Mouse (Mus musculus) gastrocnemius, adult 18-20 months (tissue): ENCODE data around the gene Tgfbr3. TPM values are rescaled to one million over a fixed set of nuclear protein-coding genes. Genes with fewer than 3 reads are reported as not detected.
"Not testable (repeated sequence)": the region's sequence is repeated elsewhere in the genome, so short reads cannot be mapped to it uniquely, and the experiment has no call there.

Experiments
- DNase-seq: peaks from one replicate; pipeline ENCODE4 v3.0.0; 2021; ENCODE audit warnings: low spot score
- total RNA-seq, 2 experiments: library from RNA; stranded (reverse); gene quantifications; 2 replicates each; pipeline ENCODE4 v1.2.3; 2021

Gene Tgfbr3
- total RNA-seq, 2 experiments from 2014 or later = 14.5 to 15.8 TPM

DNA sequence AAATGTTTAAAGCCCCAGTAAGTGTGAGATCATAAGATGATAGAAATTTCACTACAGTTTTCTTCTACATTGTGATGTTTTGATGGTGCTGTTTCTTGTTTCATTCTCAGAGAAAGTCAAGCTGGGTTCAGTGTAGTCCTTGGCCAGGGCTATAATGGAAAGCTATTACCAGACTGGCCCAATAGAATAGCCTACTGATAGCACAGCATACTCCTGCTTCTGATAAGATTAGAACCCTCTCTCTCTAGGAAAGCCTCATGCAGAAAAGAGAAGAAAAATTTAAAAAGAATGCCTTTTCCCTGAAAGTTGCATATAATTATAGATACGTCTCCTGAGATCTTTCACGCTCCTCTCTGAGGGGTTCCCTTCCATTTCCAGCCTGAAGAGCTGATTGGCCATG lies 46.0 kb downstream of the Tgfbr3 start:
- no peak for DNase-seq

GRCm38 (mm10) chr5:107242993-107243392 lies 46.4 kb downstream of the Tgfbr3 start:
- no peak for DNase-seq

DNA sequence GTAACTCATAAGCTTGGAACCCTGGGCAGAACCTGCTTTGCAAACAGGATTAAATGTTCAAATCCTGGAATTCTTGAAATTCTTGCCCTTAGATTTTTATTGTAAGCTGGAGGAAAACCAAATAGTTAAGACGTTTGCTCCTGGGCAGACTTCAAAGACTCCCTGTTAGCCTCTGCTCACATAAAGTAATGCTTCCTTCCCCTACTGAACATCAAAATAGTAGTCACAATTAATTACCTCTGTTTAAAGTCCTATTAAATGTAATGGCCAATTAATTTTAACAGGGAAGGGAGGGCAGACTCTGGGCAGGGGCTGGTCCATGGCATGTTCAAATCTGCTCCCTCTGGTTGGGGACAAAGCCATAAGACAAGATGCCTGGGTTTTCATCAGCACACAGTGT lies 49.2 kb downstream of the Tgfbr3 start:
- DNase-seq = no peak

DNA sequence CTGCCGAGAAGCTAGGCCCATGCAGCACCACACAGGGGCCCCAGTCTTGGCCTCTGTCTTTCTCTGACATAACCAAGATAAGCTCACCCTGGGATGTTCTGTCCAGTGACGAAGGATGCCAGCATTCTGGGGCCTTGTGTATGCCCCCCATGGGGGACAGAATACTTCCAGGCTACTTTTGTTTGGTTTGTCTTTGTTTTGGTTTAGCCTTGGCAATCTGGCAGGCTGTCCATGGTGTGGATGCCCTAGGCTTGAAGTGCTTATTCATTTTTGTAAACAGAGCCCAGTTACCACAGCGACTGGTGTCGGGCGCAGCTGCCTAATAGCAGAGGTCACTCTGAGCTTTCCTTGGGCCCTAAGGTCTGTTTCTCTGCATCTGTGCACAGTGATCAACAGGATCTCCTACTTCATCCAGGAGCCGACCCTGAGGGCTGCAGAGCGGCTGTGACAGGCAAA lies 51.4 kb downstream of the Tgfbr3 start:
- peak; percentile 47 for DNase-seq

- no peak for DNase-seq
Measured at GRCm38 (mm10) chr5:107236975-107237374, 52.5 kb downstream of the Tgfbr3 start.

- DNase-seq = no peak
Measured at GRCm38 (mm10) chr5:107236039-107236438, 53.4 kb downstream of the Tgfbr3 start.

GRCm38 (mm10) chr5:107233366-107234354 lies 55.8 kb downstream of the Tgfbr3 start:
- DNase-seq = peak; percentile 52

GRCm38 (mm10) chr5:107230189-107230588 lies 59.2 kb downstream of the Tgfbr3 start:
- DNase-seq = no peak

- DNase-seq = no peak
Measured at GRCm38 (mm10) chr5:107229037-107229436, 60.4 kb downstream of the Tgfbr3 start.

- no peak for DNase-seq
Measured at GRCm38 (mm10) chr5:107227580-107227979, 61.8 kb downstream of the Tgfbr3 start.

DNA sequence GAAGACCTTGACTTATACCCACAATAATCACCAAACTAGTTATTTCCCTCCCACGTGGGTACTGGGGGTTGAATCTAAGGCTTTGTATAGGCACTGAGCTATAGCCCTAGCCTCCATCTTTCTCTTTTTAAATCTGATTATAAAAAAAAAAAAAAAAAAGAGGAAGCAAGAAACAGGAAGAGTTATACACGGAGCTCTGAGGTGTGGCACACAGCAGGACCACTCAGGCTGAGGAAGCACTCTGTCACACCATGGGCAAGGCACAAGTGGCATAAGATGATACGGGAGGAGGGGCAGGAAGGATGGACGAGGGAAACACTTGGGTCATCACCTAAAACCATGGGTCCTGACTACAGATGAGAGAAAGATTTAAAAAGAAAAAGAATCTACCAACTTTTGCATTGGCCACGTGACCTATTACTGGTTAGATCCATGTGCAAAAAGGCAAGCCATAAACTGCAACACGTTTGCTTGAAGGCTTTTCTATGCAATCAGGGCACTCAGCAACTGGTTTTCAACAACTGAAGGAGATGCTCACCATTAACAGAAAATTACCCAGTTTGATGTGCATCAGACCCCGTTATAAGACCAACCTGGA lies 64.5 kb downstream of the Tgfbr3 start:
- no peak for DNase-seq

GRCm38 (mm10) chr5:107224151-107224550 lies 65.3 kb downstream of the Tgfbr3 start:
- DNase-seq = no peak

GRCm38 (mm10) chr5:107223483-107223882 lies 65.9 kb downstream of the Tgfbr3 start:
- DNase-seq = not testable (repeated sequence)

- DNase-seq = no peak
Measured at GRCm38 (mm10) chr5:107223029-107223428, 66.4 kb downstream of the Tgfbr3 start.

GRCm38 (mm10) chr5:107222670-107223005 lies 66.8 kb downstream of the Tgfbr3 start:
- DNase-seq = no peak

DNA sequence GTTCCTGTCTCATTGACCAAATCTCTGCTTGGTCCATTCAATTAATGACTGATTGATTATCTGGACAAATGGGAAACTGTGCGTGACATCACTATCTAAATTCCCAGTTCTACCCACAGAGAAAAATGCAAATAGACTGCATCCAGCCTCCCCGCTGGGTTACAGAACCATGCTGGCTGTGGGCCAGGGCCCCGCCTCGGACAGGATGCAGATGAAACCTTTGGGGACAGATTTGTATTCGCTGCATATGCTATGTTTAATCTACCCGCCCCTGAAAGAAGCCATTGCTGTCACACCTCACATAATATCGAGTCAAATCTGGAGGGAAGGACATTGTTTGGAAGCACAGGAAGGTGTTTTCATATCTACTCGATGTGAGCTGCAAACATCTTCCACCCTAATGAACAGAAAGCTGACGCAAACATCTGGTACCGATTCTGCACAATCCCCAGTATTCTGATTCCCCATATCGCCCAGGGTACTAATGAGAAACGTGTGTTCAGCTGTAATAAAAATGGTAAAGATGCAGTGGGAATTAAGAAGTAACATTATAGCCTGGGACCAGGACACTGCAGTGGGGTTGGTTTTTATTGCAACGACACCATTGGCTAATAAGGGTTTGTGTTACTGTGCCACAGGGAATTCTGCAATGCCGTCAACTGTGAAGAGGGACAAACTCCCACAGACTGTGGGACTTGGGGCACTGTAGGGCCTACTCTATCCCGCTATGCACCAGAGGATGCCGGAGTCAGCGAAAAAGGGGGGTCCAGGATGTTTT lies 67.3 kb downstream of the Tgfbr3 start:
- no peak for DNase-seq

DNA sequence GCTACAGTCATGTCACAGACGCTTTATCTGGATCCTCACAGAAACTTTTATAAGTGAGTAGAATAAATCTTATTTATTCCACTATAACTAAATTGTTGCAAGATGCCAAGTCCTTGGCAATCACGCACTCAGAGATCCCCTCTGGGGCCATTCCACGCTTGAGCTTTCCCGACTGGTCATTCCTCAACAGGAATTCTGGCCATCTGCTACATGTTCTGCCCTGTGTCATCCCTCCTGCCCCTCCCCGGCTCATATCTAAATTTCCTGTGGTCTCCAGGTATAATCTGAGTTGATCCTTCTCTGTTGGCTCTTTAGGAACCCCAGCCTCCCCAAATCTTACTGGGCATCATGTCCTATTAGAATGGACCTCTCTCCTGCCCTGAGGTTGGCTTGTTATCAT lies 68.5 kb downstream of the Tgfbr3 start:
- no peak for DNase-seq

DNA sequence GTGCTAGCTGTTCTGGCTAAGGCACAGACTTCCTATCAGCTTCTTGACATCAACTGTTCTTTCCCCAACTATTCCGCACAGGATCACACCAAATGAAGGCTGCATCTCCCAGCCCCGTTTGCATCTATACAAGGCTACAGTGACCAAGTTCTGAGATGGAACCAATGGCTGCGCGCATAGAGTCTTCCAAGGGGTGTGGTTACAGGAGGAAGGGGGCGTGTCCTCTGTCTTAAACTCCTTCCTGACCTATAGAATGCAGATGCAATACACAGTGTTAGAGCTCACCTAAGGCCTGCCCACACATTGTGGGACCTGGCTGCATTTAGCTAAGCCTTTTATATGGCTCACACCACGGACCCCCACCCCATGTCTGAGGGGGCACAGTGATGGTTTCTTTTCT lies 69.5 kb downstream of the Tgfbr3 start:
- no peak for DNase-seq

DNA sequence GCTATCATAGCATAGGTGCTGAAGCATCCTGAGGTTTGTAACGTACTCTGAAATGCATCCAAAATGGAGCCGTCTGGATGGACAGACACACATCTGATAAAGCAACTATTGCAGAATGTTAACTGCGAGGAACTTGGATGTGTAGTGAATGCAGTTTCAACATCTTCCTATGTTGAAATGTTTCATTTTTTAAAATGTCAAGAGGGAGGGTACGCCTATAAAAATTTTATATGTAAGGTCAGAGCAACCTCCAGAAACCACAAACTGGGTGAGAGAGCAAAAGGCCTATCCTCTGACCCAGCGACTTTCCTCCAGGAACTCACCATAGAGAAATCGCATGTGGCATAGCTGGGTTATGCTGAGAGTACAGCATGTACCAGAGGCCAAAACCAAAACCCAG lies 70.1 kb downstream of the Tgfbr3 start:
- no peak for DNase-seq

- DNase-seq = no peak
Measured at GRCm38 (mm10) chr5:107218594-107218993, 70.8 kb downstream of the Tgfbr3 start.

GRCm38 (mm10) chr5:107217139-107217538 lies 72.3 kb downstream of the Tgfbr3 start:
- DNase-seq = no peak
